Mouse (Mus musculus): ENCODE results near the gene Tbpl1.

The Tbpl1 gene

GRCm38 (mm10) chr10:22731272-22732093 is at the start of gene Tbpl1:
TSS of gene Tbpl1 (minus strand) at chr10:22731938.
- peak; percentile 93 for DNase-seq

GRCm38 (mm10) chr10:22781466-22781865 is 49.7 kb upstream of the Tbpl1 start:
- no peak for DNase-seq

DNA sequence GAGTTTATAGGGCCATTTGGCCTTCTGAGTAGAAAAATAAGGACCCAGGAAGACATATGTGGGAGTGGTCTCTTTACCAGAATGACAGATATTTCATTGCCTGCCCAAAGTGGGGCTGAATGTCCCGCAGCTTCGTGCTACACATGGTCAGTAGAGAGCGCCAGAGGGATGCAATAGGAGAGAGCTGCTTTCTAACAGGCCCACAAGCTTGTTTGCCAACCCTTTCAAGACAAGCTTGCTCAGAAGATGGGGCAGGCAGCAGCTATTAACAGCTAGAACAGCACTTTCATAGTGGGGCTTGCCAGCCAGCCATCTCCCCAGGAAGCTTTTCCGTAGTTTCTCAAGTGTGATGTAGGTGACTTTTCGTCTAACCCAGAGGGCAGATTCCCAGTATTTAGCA is 46.2 kb upstream of the Tbpl1 start:
- no peak for DNase-seq

- peak; percentile 67 for DNase-seq
These were observed 44.4 kb upstream of the Tbpl1 start for GRCm38 (mm10) chr10:22776007-22776698.

- DNase-seq, result no peak
These were observed 43.7 kb upstream of the Tbpl1 start for GRCm38 (mm10) chr10:22775456-22775855.

DNA sequence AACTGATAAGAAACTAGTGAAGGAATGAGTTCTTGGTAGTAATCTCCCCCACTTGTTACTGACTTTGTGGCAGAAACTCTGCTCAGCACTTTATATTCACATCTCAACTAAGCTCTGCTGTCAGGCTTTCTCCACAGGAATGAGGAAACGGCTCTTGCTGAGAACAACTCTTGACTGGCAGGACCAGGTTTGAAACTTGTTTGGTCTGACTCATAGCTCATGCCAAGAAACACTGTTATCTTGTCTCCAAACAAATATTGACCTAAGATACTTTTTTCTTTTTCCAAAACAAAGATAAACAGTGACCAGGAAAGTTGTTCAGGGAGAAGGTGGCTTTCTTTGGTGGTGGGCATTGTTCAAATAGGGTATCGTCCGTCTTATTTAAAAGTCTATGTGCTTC is 42.9 kb upstream of the Tbpl1 start:
- DNase-seq, result no peak

- no peak for DNase-seq
These were observed 22.5 kb upstream of the Tbpl1 start for GRCm38 (mm10) chr10:22754240-22754639.

DNA sequence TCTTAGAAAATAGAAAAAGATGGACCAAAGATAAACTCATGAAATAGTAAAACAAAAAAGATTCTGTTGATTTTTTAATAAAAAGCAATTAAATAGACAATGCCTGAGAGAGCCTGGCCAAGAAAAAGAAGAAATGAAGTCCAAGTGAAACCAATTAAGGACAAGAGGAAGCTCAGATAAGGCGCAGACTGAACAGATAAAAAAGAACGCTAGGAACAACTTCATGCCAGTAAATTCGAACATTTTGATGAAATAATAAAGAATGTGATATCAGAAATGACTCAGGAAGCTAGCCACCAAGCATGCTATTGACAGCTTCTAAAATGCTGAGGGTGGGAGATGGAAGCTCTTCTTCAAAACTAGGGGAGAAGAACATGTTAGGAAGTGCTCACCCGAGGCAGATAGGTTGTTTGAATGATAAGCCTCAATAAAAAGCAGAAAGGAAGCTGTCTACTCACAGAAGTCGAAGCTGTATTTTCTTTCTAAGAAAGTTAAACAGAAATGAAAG is 19.5 kb upstream of the Tbpl1 start:
- DNase-seq, result no peak

GRCm38 (mm10) chr10:22746334-22747322 is 14.9 kb upstream of the Tbpl1 start:
- peak; percentile 83 for DNase-seq

DNA sequence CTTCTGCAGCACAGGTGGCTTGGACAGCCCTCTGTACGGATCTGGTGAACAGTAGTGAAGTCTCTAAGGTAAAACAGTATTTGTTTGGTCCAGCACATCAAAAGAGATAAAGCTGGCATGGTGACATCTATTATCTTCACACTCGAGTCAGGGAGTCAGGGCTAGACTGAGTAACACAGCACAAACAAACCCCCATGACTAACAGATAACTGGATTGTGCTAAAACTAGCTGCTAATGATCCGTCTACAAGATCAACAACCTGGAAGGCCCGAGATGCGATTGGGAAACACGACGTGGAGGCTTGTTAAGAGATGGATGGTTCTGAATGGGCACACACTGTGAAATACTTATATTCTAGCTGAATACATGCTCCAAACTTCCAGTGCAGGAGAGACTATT is 14.2 kb upstream of the Tbpl1 start:
- no peak for DNase-seq

- peak; percentile 31 for DNase-seq
These were observed 443 bp upstream of the Tbpl1 start for GRCm38 (mm10) chr10:22732181-22732580.

GRCm38 (mm10) chr10:22730992-22731271 is 806 bp downstream of the Tbpl1 start:
- DNase-seq, result no peak

DNA sequence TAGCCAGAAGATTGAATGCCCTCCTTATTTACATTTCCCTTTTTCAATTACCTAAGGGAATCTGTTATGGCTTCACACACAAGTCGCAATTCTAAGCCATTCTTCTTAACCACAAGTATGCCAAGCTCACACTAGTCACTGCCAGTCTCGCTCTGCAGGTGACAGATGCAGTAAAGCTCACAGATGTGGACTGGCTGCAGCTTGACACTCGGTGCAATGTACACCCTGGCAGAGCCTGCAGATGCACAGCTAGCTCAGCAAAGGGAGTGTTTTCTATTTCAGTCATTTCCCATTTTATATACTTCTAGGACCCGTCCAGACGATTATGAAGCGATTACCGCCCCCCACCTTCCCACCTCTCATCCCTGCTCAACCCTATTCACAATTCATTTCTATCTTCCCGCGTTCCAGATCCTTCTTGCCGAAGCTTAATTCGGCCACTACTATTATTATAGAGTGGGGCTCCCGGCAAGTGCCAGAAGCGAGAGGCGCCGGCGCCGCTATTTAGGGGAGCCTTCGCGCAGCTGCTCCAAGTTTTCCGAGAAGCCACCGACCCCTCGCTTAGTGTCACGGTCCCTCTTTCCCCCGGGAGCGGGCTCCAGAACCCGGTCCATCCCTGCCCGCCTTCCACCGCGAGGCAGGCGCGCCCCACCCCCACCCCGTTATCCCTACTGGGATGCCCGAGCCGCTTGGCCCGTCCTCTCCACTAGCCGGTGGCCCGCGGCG is 1.3 kb downstream of the Tbpl1 start:
- DNase-seq, result no peak

DNA sequence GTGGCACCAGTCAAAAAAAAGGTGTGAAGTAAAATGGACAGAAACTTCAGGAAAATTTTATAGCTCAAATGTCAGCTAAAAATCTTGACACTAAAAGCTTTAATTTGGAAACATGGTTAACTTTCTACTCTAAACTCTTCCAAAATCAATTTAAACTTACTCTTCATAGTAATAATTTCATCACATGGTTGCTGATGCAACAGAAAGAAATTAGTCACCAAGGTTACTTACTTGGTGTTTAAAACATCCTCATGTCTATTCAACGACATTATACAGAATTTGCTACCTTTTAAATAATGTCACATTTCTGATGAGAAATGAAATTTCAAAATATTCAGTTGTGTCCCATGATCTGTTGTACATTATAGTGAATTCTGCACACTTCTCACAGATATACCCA is 3.5 kb downstream of the Tbpl1 start:
- no peak for DNase-seq

DNA sequence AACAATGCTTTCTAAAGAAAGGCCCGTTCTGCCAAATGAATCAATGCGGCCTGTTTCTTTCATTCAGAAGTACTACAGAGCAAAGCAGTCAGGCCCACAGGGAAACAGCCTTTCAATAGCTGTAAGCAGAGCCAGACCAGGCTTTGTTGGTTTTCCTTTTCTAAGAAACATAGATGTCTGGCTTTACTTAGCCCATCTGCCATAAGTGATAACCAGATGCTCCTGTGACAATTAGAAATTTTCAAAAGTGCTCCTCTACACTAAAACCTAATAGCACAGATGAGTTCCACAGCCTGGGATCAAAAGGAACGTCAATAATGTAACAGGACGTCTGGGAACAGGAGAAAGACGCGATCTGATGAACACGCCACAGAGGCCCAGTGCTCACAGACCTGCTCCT is 5.4 kb downstream of the Tbpl1 start:
- no peak for DNase-seq

- no peak for DNase-seq
These were observed 6.6 kb downstream of the Tbpl1 start for GRCm38 (mm10) chr10:22725166-22725565.

DNA sequence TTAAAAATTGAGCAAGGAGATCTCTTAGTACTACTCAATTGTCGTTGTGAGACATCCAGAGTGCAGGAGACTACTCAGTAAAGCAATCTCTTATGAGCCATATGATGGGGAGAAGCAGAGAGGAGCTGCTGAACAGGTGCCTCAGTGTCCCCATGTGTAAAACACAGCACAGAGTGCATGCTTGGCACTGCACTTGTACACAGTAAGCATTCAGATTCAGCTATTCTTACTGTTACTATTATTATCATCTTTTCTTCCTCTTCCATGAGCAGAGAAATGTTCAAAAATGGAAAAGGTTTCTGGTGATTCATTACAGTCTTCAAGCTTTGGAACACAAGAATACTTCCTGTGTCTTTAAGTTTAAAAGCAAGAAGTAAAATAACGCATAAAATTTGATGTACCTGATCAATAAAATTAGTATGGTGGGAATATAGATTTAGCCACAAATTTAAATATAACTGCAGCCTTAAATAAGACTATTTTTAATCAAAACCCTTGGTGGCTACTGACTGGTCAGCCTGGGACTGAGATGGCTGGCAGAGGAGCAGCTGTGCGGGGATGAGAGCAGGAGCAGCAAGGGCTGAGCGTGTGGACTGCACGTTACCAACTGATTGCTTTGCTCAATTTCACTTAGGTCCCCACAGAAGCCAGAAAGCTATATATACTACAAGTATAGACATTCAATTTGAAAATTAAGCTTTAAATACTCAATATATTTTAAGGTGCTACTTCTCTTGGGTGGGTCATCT is 10.8 kb downstream of the Tbpl1 start:
- no peak for DNase-seq

GRCm38 (mm10) chr10:22718475-22718874 is 13.3 kb downstream of the Tbpl1 start:
- DNase-seq, result peak; percentile 60

DNA sequence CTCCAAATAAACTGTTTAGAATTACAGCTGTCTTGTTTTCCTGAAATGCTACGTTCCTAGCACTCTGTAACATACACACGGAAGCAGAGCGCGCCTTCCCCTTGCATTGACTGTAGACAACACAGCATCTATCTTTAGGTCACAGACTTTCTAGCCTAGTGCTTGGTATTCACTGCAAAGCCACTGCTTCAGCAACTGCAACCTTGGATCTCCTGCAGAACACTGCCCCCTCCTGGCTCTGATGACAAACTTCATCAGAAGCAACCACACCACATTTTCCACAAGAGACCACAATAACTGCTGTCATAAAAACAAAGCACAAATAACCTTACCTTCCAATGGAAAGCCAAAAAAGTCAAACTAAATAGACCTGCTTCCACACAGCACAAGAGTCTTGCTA is 17.2 kb downstream of the Tbpl1 start:
- peak; percentile 69 for DNase-seq

GRCm38 (mm10) chr10:22712955-22713354 is 18.8 kb downstream of the Tbpl1 start:
- DNase-seq, result no peak

DNA sequence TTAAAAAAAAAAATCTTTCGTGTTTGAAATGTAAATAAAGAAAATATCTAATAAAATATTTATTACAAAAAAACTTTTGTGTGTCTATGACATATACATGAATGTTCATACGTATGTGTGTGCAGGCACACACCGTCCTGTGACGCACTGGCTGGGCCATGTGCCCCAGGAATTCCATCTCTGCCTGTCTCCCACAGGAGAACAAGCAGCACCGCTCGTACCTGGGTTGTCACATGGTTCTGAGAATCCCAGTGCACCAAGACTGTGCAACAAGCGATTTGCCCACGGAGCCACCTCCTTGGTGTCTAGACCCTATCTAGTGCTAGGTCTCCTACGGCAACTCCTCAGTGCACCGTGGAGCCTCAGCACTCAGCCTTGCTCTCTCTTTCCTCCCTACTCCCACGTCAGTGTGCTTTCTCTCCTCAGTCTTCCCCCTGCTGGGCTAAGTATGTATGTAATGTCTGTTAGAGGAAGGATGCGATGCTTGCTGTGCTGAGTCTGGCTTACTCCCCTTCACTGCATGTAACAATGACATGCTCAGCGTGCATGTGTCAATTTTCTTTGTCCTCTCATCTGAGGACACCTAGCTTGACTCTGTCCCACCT is 21.5 kb downstream of the Tbpl1 start:
- DNase-seq, result no peak

Data from cerebellum, adult 8-10 months (tissue).